Mouse (Mus musculus) adrenal gland, adult (tissue): ENCODE data around the gene Foxg1.

ENCODE experiments used
- DNase-seq, 2 experiments: peaks; one replicate each; pipeline ENCODE4 v3.0.0; 2022 to 2023; ENCODE audit warnings: low spot score in 1 of 2; ENCODE audit not compliant: inconsistent age in 2 of 2

The Foxg1 gene

DNA sequence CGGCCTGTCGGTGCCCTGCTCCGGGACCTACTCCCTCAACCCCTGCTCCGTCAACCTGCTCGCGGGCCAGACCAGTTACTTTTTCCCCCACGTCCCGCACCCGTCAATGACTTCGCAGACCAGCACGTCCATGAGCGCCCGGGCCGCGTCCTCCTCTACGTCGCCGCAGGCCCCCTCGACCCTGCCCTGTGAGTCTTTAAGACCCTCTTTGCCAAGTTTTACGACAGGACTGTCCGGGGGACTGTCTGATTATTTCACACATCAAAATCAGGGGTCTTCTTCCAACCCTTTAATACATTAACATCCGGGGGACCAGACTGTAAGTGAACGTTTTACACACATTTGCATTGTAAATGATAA, 3.2 kb downstream of the Foxg1 start:
- no peak for DNase-seq

DNA sequence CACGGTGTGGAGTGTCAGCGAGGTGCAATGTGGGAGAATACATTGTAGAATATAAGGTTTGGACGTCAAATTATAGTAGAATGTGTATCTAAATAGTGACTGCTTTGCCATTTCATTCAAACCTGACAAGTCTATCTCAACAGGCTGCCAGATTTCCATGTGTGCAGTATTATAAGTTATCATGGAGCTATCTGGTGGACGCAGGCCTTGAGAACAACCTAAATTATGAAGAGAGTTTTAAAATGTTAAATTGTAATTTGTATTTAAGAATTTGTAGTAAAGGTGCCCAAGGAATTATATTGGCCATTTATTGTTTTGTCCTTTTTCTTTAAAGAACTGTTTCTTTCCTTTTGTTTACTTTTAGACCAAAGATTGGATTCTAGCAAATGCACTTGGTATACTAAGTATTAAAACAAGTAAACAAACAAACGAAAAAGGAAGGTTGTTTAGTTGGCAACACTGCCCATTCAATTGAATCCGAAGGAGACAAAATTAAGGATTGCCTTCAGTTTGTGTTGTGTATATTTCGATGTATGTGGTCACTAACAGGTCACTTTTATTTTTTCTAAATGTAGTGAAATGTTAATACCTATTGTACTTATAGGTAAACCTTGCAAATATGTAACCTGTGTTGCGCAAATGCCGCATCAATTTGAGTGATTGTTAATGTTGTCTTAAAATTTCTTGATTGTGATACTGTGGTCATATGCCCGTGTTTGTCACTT, 3.8 kb downstream of the Foxg1 start:
- DNase-seq, result no peak

DNA sequence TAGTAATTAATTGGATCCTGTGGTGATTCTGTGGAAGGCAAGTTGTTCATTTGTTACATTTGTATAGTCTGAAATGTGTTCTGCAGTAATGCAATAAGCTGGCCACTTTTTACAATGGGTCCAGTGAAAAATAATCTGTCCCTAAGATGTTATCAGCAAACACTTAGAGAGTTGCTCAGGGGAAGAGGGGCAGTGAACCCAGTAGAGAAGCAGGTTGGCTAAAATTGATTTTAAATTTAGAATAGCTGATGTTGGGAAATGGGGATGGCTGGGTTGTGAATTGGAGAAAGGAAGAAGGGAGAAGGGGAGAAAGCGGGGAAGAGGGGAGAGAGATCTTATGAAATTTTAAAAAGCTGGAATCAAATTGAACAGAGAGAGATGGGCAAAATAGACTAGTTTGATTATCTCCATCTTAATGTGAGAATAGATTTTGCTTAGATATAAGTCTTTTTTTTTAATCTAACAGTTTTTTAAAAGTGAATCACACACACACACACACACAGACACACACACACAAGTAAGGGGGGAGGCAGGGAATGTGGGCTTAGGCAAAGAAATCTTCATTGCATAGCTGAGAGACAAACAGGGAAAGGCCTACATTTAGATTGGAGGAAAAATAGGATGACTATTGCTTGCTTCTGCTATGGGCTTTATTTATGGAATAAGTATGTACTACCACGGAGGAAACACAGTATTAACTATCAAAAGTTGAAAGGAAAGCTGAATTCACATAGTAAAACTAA, 5.6 kb downstream of the Foxg1 start:
- DNase-seq, result no peak

DNA sequence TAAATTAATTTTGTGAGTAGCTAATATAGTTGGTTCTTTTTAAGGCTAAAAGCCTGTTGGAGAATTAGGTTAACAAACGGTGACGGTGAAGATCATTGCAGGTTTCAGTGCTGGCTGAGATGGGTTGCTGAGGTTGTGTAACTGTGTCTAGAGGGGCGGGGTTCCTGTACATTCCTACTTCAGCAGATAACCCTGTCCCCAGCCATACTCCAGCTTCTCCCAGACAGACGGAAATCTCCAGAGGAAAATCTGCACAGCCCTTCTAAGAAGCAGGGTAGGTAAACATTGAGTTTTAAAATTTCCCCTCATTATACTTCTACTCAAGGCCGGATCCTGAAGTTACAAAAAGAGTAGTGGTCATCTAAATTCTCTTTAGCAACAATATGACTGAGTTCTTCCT, 7.2 kb downstream of the Foxg1 start:
- no peak for DNase-seq

DNA sequence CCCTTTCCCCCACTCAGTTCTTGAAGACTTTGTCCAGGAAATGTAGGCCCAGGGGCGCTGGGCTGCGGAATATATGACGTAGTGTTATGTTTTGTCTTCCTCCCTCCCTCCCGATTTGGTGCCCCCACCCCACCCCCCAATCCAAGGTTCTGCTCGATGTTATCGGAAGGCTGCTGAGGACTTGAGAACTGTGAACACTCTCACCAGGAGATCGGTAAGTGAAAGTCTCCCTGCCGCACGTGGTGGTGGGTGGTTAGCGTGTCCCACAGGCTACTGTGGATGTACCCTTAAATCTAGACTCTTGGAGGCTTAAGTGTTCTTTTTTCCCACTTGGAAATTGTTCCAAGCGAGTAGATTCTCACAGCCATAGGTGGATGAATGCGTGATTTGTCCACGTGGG, 7.8 kb downstream of the Foxg1 start:
- no peak for DNase-seq

DNA sequence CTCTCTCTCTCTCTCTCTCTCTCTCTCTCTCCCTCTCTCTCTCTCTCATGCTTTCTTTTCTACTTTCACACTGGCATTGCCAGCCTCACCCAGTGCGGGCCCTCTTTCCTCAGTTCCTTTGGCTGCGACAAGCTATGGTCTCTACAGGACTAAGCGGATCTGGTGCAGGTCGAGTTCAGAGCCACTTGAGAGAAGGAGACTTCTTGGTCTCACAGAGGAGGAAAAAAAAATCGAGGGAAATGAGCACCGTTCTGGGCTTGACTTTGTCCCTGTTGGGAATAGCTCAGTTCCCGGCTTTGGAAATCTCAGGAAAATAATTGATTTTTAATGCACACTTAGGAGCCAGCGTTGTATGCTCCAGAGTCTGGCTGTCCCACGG, 8.5 kb downstream of the Foxg1 start:
- DNase-seq, result no peak

DNA sequence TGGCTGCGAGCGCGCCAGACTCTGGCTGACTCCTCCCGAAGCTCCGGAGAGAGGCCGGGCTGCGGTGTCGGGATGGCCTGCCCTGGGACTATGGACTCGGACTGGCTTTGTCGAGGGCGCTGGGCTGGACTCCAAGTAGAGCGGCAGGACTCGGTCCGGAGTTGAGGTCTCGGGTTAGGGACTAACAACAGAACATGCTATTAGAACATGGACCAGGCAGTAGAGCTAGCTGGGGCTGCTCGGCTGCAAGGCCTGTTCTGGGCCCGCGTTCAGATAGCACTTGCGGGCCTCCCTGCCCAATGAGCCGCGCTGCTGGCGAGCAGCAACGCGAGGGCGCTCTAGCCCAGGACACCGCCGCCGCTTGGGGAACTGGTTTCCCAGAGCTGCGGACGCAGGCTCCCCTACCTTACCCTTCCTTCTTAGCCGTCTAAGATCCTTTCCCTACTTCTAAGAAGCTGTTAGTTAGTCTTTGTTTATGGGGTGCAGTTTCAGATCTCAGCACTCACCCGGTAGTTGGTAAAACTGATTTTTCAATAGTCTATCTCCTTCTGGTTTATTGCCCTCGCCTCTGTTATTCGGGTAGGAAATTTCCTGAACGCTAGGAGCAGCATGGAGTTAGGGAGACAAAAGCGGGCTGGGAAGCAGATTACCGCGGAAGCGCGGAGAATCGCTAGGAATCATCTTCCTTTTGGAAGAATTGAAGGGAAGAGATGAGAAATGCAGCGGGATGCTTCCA, 9.0 kb downstream of the Foxg1 start:
- DNase-seq, result peak; percentile 29 to 72

DNA sequence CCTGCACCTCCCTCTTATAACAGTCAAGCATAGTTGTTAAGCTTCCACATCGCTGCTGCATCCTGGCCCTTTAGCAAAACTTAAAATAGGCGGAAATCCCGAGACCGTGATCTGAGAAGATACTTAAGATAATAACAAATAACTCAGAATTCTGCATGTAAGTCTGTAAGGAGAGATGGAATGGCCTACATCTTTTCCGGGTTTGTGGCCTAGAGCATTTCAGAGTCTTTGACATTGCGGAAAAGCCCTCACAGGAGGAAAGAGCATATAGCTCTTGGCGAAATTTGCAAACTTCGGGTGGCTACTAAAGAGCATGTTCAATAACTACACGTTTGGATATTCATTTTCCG, 9.6 kb downstream of the Foxg1 start:
- no peak for DNase-seq

DNA sequence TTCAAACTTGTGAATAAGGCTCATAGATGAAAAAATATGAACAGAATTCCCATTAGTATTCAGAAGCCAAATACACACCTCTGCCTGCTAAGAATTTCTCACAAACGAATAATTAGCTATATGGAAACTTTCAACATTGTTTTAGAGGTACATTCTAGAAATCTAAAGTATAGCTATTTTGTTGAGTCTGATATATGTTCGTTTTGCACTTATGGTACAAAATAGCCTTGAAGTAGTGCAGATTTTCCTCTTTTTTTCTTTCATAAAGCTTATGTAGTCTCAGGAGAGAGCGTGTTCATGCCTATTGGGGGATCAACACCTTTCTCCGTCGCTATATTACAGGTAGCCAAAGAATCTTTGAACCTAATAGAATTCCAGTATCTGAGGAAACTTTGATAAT, 10.4 kb downstream of the Foxg1 start:
- DNase-seq, result no peak

DNA sequence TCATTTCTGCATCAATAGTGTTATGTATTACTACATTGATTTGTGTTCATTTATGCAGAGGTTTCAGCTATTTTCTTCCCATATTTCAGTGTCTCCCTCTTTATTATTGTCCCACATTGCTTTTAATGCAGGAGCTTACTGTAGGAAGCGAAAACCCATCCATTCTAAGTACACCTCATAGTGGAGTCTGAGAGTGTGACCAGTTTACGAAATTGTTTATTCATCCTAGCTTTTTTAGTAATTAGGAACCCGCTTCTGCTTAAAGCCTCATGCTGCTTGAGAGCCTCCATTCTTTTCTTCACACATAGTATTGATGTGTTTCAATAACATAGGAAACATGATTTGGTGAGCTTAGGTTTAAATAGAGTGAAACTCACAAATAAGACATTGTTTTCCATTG, 11.2 kb downstream of the Foxg1 start:
- DNase-seq, result no peak

DNA sequence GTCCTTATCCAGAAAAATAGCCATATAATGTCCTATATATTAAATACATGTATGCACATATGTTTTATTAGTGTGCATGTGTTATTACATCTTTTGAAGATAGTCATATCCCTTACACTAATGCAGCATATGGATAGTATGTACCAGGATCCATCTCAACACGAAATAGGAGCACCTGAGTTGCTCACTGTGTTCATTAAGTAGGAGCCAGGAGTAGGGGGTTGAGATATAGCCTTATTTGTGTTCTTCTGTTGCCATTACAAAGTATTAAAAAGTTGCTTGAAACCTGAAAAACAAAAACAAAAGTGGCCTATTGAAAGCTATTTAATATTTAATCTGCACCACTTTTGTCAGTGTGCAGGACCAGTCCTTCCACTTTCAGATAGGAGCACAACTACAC, 11.7 kb downstream of the Foxg1 start:
- DNase-seq, result no peak

DNA sequence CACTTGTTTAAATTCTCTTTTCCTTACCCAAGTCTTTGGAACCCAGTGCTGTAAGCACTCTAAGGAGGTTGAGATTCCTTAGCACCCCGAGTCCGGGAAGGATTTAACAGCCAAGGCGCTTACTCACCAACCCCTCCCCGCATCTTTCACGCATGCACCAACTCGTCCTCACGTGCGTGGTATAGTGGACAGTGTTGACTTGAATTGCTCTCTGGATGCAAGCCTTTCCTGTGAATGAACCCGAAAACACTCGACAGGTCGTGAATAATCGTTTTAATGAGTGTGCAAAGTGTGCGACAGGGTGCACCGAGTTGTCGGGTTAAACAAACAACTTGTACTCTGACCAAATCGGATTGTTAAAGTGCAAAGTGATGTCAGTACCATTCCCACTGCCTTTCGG, 12.4 kb downstream of the Foxg1 start:
- DNase-seq, result no peak

DNA sequence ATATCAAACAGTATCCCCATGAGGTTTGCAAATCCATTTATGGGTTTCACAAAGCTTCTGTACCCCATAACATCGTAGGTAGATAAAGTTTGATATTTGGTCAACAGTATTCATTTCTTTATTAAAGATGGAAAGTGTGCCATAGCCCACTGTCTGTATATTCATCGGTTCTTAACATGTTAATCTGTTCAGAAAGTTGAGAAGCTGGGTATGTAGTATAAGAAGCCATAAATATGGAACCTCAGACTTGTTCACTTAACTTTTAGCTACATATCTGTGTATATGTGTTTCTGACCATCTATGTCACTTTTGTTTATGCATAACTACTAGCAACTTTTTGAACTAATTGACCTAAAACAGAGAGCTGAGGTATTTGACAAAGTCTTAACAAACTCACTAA, 13.5 kb downstream of the Foxg1 start:
- no peak for DNase-seq

DNA sequence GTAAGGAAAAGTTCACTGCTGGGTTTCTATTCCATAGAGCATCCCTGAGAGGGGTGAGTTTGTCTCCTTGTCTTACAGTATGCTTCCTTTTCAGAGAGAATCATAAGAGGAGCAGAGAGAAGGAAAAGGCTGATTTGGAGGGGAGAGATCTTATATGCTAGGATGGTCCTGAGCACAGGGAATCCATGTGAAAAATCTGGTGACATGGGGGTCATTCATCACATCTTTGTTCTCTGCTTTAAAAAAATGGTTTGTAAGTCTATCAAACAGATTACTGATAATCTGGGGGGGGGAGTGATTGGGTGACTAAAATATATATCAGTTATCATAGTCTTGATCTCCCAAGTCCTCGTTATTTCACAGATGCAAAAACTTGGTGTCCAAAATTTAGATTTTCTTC, 14.3 kb downstream of the Foxg1 start:
- no peak for DNase-seq

DNA sequence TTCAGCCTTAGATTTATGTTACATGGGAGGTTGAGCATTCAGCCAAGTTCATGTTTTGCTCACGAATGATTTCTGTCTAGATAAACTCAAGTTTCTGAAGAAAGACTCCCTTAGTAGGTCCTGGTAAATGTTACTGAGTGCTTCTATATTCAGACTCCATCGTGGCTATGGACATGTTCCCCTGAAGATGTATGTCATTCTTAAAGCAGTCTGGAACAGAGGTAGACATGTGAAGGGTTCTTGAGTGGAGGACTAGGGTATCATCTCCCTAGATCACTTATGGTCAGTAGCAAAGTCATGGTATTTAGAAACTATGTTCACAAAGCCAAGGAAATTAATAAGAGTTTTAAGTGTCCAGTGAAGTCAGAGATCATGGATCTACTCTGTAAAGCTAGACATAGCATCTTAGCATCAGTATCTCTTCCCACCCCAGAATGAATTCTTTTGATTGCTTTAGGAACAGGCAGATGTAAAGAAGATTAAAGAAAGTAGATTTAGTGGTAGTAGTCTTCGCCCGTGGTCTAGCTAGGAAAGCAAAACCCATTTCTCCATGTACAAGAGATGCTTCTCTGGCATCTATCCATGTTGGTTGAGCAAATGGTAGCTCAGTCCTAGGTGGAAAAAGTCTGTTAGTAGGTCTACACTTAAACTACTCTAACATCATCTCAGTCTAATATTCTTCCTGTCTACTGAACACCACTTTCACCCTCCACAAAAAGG, 15.1 kb downstream of the Foxg1 start:
- DNase-seq, result no peak

DNA sequence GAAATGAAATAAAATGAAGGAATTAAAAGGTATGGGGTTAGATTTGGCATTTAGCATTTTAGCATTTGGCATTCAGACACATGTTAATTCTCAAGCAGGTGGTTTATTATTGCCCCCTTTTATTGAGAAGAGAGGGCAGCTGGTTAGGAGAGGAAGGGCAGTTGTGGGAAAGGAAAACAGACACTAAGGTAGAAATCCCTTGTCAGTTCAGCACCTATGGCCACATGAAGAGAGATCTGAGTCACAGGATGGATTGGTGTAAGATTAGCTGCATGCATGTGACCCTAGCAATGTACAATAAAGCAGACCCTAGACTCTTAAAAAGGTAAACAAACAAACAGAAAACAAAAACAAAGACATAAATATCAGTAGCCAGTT, 15.7 kb downstream of the Foxg1 start:
- no peak for DNase-seq

DNA sequence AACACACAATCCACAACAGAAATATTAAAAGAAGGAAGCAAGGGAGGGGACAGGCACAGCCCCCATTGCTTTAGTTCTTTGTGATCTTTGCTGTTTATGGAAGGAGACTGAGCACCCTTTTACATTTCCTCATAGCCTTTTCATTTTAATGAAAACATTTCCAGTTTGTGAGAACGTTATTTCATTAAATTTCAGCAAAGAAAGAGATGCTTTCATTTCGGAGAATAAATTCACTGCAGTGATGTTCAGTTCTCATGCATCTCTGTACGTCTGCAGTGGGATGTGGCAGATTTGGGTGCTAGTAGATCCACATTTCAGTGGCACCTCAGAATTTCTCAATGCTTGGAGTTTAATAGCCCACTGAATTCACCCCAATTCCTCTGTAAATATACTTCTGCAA, 16.2 kb downstream of the Foxg1 start:
- DNase-seq, result no peak

DNA sequence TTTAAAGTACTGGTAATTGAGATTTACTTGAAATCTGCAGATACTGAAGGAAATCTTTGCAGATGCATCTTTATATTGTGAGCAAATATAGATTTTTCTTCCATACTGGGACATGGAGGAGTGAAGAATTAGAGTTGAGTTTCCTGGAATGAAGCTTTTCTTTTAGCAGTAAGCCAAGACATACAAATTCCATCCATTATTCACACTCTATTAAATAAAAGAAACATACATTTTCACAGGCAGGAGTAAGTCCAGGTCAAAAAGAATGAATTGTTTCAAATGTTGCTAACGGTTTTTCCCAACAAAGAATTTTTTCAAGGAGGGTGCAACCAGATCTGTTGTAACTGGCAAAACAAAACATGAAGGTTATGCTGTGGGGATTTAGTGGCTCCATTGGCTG, 17.2 kb downstream of the Foxg1 start:
- no peak for DNase-seq

DNA sequence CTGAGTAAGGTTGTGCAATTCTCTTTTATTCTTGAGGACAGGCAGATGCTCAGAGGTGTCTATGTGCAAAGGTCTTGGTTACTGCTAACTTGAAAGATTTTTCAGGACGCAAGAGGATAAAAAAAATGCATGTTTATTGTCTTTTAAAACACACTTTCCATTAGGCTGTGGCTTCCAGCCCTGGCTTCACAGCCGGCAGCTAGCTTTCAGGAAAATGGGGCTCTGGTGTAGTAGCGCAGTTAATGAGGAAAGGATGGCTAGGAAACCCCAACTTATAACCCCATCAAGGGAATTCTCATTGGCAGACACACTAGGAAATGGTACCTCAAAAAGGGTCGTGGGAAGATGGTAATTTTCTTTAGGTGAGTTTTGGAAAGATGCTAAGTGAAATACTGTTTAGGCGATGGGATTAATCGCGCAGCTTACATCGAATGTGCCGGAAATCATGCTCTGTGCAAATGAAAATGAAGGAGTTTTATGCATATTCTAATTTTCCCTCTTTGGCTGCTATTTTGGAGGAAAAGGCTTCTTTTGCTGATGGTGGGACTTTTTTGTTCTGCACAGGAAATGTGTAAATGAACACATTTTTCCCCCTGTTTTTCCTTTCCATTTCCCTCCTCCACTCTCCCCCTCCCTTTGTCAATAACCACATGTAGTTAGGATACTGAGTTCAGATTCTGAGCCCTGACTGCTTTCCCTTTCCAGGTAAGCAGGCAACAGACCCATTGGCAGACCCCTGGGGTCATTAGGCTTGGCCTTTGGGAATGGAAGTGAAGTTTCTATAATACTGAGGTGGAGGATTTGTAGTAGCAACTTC, 17.8 kb downstream of the Foxg1 start:
- DNase-seq, result no peak

DNA sequence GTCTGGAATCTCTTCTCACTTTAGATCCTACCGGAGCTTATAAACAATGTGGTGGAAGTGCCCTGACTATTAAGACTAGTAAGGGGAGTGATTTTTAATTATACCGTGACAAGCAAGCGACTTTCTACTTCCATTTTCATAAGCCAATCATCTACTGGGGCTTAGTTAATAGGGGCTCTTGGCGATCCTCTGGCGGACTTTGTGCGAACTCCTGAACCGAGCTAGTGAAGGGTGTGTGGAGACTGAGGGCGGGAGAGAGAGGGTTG, 18.3 kb downstream of the Foxg1 start:
- no peak for DNase-seq

DNA sequence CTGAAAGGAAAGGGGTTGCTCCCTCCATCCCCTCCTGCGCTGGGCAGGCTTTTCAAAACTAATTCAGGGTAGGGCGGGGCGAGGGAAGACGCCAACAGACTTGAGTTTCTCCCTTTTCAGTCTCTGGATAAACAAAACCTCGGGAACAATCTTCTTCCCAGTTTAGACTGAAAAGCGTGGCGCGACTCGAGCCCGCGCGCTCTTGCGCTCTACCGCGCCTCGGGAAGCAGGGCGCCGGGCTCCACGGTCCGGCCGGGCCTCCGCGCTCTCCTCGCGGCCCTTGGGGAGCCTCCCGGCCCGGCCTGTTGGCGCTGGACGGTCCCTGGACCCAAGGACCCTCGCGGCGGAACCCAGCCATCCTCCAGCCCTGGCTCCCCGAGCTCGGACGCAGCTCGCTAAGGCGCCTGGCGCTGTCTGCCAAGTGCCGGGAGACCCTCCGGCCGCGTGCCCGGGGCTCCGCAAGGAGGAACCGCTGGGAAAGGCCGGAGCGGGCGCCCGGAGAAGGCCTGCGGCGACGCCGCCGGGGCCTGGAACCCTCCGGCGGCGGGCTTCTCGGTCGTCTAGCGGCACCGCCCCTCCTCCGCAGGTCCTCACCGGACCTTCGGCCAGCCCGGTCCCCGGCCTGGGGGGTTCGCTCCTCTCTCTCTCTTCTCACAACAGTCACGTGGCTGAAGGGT, 18.8 kb downstream of the Foxg1 start:
- DNase-seq, result no peak
